Mouse (Mus musculus) thymus, adult 2 months (tissue): ENCODE data around the gene Lbhd2.

Experiments
- CTCF ChIP-seq: fragments of 200-500 bp; IDR thresholded peaks from 2 replicates; pipeline ENCODE4 v1.5.1; 2012; ENCODE audit warnings: mild to moderate bottlenecking, control low read depth, low read length, moderate library complexity, borderline replicate concordance; ENCODE audit not compliant: control insufficient read depth, poor library complexity, insufficient read depth; ENCODE audit errors: extremely low read depth
- POLR2A ChIP-seq: fragments of 200-500 bp; IDR thresholded peaks from 2 replicates; pipeline ENCODE4 v1.6.1; 2012; ENCODE audit warnings: mild to moderate bottlenecking, low read length, control low read depth, moderate library complexity; ENCODE audit not compliant: control insufficient read depth, poor library complexity, insufficient read depth; ENCODE audit errors: extremely low read depth

DNA sequence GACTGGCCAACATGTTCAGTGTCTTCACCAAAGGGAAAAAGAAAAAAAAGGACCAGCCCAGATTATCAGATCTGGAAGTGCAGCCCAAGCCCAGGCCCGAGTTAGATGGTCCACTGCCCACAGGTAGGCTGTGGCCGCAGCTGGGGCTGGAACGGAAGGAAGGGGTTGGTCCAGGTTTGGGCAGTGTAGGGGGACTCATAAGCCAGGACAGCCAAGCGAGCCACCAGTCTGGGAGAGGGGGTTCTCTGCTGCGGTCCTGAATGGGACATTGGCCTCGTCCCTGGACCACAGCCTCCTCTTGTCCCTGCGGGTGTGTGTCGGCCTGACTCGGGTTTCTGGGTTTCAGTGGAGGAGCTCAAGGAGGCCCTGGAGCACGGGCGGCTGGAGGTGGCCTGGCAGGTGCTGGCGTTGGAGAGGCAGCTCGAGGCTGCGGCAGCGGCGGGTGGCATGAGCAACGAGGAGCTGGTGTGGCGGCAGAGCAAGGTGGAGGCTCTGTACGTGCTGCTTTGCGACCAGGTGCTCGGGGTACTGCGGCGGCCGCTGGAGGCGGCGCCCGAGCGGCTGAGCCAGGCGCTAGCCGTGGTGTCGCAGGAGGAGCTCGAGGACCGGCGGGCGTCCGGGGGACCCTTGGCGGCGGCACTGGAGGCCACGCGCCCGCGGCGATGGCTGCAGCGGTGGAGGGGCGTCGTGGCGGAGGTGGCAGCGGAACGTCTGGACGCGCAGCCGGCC is 38.7 kb downstream of the Lbhd2 start:
- TF ChIP-seq POLR2A (no peak), CTCF (no peak)
